Mouse (Mus musculus) ES-E14 (cell line): ENCODE data around the gene Teddm1b. TPM values are rescaled to one million over a fixed set of nuclear protein-coding genes. Genes with fewer than 3 reads are reported as not detected.

Experiments
- DNase-seq: peaks from one replicate; pipeline ENCODE4 v3.0.0-alpha.2; 2013; ENCODE audit warnings: low read depth, low spot score
- H3K27ac ChIP-seq: 2 replicates; pipeline ENCODE4 v1.5.1; 2012; ENCODE audit warnings: low read depth, mild to moderate bottlenecking, low read length, moderate library complexity, mixed read lengths; ENCODE audit not compliant: poor library complexity, insufficient read depth, severe bottlenecking
- H3K36me3 ChIP-seq: 2 replicates; pipeline ENCODE4 v1.6.1; 2012; ENCODE audit warnings: mild to moderate bottlenecking, low read length, moderate library complexity, mixed read lengths; ENCODE audit not compliant: control insufficient read depth, poor library complexity, insufficient read depth, severe bottlenecking
- H3K4me1 ChIP-seq, 2 experiments: fragments of 150-350 bp in 1 of 2; sonication (generic) in 1 of 2; 2 replicates each; pipeline ENCODE4 v1.6.1; 2012; ENCODE audit warnings: low read length in 2 of 2, mild to moderate bottlenecking in 1 of 2, mixed read lengths in 1 of 2; ENCODE audit not compliant: control insufficient read depth in 2 of 2, insufficient read depth in 2 of 2, poor library complexity in 1 of 2
- H3K4me3 ChIP-seq, 2 experiments: fragments of 150-350 bp in 1 of 2; sonication (generic) in 1 of 2; 2 replicates each; pipeline ENCODE4 v1.5.1; 2012; ENCODE audit warnings: low read length in 2 of 2, low read depth in 1 of 2, mild to moderate bottlenecking in 1 of 2, mixed read lengths in 1 of 2; ENCODE audit not compliant: insufficient read depth in 1 of 2, poor library complexity in 1 of 2, severe bottlenecking in 1 of 2
- H3K9ac ChIP-seq: 2 replicates; pipeline ENCODE4 v1.6.1; 2012; ENCODE audit warnings: low read depth, mild to moderate bottlenecking, low read length, mixed read lengths; ENCODE audit not compliant: poor library complexity, insufficient read depth, severe bottlenecking
- H3K9me3 ChIP-seq: fragments of 150-350 bp; sonication (generic); 2 replicates; pipeline ENCODE4 v1.6.1; 2012; ENCODE audit warnings: low read depth, mild to moderate bottlenecking, low read length; ENCODE audit not compliant: control insufficient read depth, insufficient read depth
- CHD2 ChIP-seq: IDR thresholded peaks from 2 replicates; pipeline ENCODE4 v1.6.1; 2014; ENCODE audit warnings: mild to moderate bottlenecking, low read depth, low read length, inconsistent platforms
- HCFC1 ChIP-seq: IDR thresholded peaks from 2 replicates; pipeline ENCODE4 v1.6.1; 2012; ENCODE audit warnings: low read length, inconsistent platforms, borderline replicate concordance; ENCODE audit not compliant: insufficient read depth
- MAFK ChIP-seq: IDR thresholded peaks from 2 replicates; pipeline ENCODE4 v1.6.1; 2014; ENCODE audit warnings: mild to moderate bottlenecking, low read depth, low read length, inconsistent platforms; ENCODE audit not compliant: insufficient read depth
- ZC3H11A ChIP-seq: IDR thresholded peaks from 2 replicates; pipeline ENCODE4 v1.6.1; 2012; ENCODE audit warnings: low read depth, mild to moderate bottlenecking, inconsistent platforms, low read length, borderline replicate concordance
- ZNF384 ChIP-seq: IDR thresholded peaks from 2 replicates; pipeline ENCODE4 v1.6.1; 2012; ENCODE audit warnings: low read depth, low read length, inconsistent platforms
- in situ Hi-C, 2 experiments: fragments of 600-800 bp; cut with MboI; formaldehyde crosslinking; loops; one replicate each; pipeline ENCODE4 v1.15.1; 2025; ENCODE audit warnings: low sequenced_read_pairs in 2 of 2, inconsistent platforms in 1 of 2; ENCODE audit not compliant: unreplicated experiment in 2 of 2
- total RNA-seq: library from RNA; depleted of rRNA; stranded (reverse); fragments of 300-350 nt; gene quantifications from 2 replicates; pipeline ENCODE4 v1.2.3, GENCODE M21; 2012

Gene Teddm1b
- total RNA-seq, 1 experiment = 0.27 TPM

GRCm38 (mm10) chr1:153886024-153886633 lies 12.0 kb downstream of the Teddm1b start:
- H3K4me1 ChIP-seq = no peaks in the 10 kb centered on the region
- H3K9ac ChIP-seq = no peak overlapping the region
- H3K27ac ChIP-seq = no peak overlapping the region
- in situ Hi-C loops = loop anchor here in 1 of 2 experiments (25.0 kb wide), 1 partner anchor 301 kb away; no protein-coding TSS in a partner anchor
- no peak for TF ChIP-seq CHD2
- TF ChIP-seq ZNF384 = no peak
- no peak overlapping the region for H3K4me3 ChIP-seq
- no peaks in the 10 kb centered on the region for H3K36me3 ChIP-seq
- no peaks in the 10 kb centered on the region for H3K9me3 ChIP-seq
- DNase-seq = no peak

GRCm38 (mm10) chr1:153890121-153890520 lies 16.0 kb downstream of the Teddm1b start:
- TF ChIP-seq CHD2 (no peak), ZNF384 (no peak), HCFC1 (no peak), MAFK (no peak), ZC3H11A (no peak)
- Histone ChIP-seq H3K4me3 (no peak overlapping the region), H3K9ac (no peak overlapping the region), H3K9me3 (no peaks in the 10 kb centered on the region), H3K36me3 (no peaks in the 10 kb centered on the region), H3K27ac (no peak overlapping the region), H3K4me1 (no peaks in the 10 kb centered on the region)
- in situ Hi-C loops = loop anchor here (5.0 to 25.0 kb wide), 3 partner anchors 225 to 297 kb away; no protein-coding TSS in a partner anchor
- no peak for DNase-seq

- no peak within 1 kb of the TSS for H3K4me3 ChIP-seq
- H3K36me3 ChIP-seq = no peaks in the 10 kb centered on the region
- no peak for TF ChIP-seq MAFK
- TF ChIP-seq ZNF384 = no peak
- no peaks in the 10 kb centered on the region for H3K4me1 ChIP-seq
- no peak for DNase-seq
- in situ Hi-C loops = loop anchor here (5.0 to 25.0 kb wide), 3 partner anchors 223 to 296 kb away; no protein-coding TSS in a partner anchor
- no peaks in the 10 kb centered on the region for H3K9me3 ChIP-seq
- H3K9ac ChIP-seq = no peak within 1 kb of the TSS
- no peak within 1 kb of the TSS for H3K27ac ChIP-seq
Observed at GRCm38 (mm10) chr1:153891442-153891841, 17.3 kb downstream of the Teddm1b start, which contains the start of gene Teddm1a. TSS of gene Teddm1a (plus strand) at chr1:153891742.

DNA sequence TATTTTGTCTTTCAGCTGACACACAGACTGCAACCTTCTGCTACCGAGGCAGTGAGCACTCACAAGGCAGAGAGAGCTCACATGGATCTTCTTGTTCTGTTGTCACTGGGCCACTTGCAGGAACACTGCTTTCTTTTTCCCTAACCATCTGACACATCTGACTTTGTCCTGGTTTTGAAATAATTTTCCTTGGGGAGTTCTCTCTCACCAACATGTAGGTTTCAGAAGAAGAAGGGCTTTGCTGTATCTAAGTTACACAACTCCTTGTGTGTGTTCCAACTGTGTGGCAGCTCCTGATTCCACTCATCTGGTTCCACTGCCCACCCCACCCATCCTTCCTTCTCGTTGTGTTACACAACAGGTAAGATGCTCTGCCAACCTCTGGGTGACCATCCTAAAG lies 19.6 kb downstream of the Teddm1b start:
- no peaks in the 10 kb centered on the region for H3K36me3 ChIP-seq
- no peak overlapping the region for H3K4me3 ChIP-seq
- TF ChIP-seq CHD2 = no peak
- TF ChIP-seq ZC3H11A = no peak
- TF ChIP-seq MAFK = no peak
- no peak for TF ChIP-seq HCFC1
- no peak for TF ChIP-seq ZNF384
- no peak for DNase-seq
- no peaks in the 10 kb centered on the region for H3K9me3 ChIP-seq
- H3K9ac ChIP-seq = no peak overlapping the region
- H3K27ac ChIP-seq = no peak overlapping the region
- 0 out of 4 replicates have a peak, but pooled peaks cover 0 to under 1% of the 10 kb centered on the region in 2 experiments for H3K4me1 ChIP-seq
- in situ Hi-C loops = loop anchor here (5.0 to 25.0 kb wide), 3 partner anchors 221 to 294 kb away; no protein-coding TSS in a partner anchor
